ENCODE assay signal across 8 mouse cellular contexts in genomic region chr13:54758045-54758755, GRCm38 (mm10). TPM values are rescaled to one million over a fixed set of nuclear protein-coding genes. Genes with fewer than 3 reads are reported as not detected.
DNase-seq lines count a peak whose midpoint lies in the region; ATAC-seq lines count a peak whose summit lies in the region.

No protein-coding gene starts in this region.

- peak overlapping the region; percentile 96 for H3K27ac ChIP-seq in hindbrain, embryonic 14.5 days

- no peaks in the 10 kb centered on the region for H3K36me3 ChIP-seq in hindbrain, embryonic 14.5 days (replicated peaks; ENCODE audit: control insufficient read depth, insufficient read depth)

- ATAC-seq in hindbrain, embryonic 14.5 days (ENCODE audit: low FRiP score) = peak; percentile 84

- no peaks in the 10 kb centered on the region for H3K9me3 ChIP-seq in hindbrain, embryonic 14.5 days (ENCODE audit: control insufficient read depth, low read length)

- peak overlapping the region; percentile 81 for H3K4me2 ChIP-seq in hindbrain, embryonic 14.5 days (replicated peaks)

- H3K27me3 ChIP-seq in hindbrain, embryonic 14.5 days (ENCODE audit: control insufficient read depth, insufficient read depth, low read length) = peaks cover 15% of the 10 kb centered on the region; the same call in 1 of the 2 replicates

- H3K9ac ChIP-seq in hindbrain, embryonic 14.5 days = peak overlapping the region; percentile 59

- DNase-seq in ZHBTc4 (ENCODE audit: low read depth, low spot score) = peak; percentile 99
- DNase-seq in cerebellum, postnatal 36 days = peak; percentile 96 to 98
- peak; percentile 90 to 94 for DNase-seq in frontal cortex, postnatal 36 days (ENCODE audit: low spot score in 2 of 2)
- peak; percentile 91 for DNase-seq in hindbrain, embryonic 14.5 days (ENCODE audit: low spot score)
- DNase-seq in layer of hippocampus, postnatal 36 days = peak; percentile 85 to 90
- peak; percentile 69 for DNase-seq in lung, postnatal 14 days
- DNase-seq in ovary, postnatal 36 days (ENCODE audit: low spot score) = peak; percentile 80
- peak; percentile 75 for DNase-seq in thymus, postnatal 4 days

- under 1% methylated on average over 43 of the region's 43 CpGs for WGBS in hindbrain, embryonic 14.5 days

- H3K4me3 ChIP-seq in hindbrain, embryonic 14.5 days (replicated peaks; ENCODE audit: low read length) = peak overlapping the region; percentile 40

- H3K4me1 ChIP-seq in hindbrain, embryonic 14.5 days (replicated peaks; ENCODE audit: control insufficient read depth, insufficient read depth, low read length) = peaks cover 53% of the 10 kb centered on the region

RNA-seq across cellular contexts. Expression of gene Sncb, which starts 8.2 kb away (rescaled TPM):
- polyA plus RNA-seq in hindbrain, embryonic 14.5 days (2014; fragmentation: Nextera tagmentation; extraction: Ambion mirVana) = 78.0 and 103 TPM in 2 replicates
- 100 to 1,000 TPM; 602 to 611 TPM for total RNA-seq in layer of hippocampus, postnatal 36 days (2021)

RNA-seq across cellular contexts. Expression of gene Gprin1, which starts 8.5 kb away (rescaled TPM):
- 23.5 and 31.6 TPM in 2 replicates for polyA plus RNA-seq in hindbrain, embryonic 14.5 days (2014; fragmentation: Nextera tagmentation; extraction: Ambion mirVana)
- 100 to 1,000 TPM; 135 to 142 TPM for total RNA-seq in layer of hippocampus, postnatal 36 days (2021)

RNA-seq across cellular contexts. Expression of gene Eif4e1b, which starts 25.6 kb away (rescaled TPM):
- not detected in 2 replicates for polyA plus RNA-seq in hindbrain, embryonic 14.5 days (2014; fragmentation: Nextera tagmentation; extraction: Ambion mirVana)
- total RNA-seq in layer of hippocampus, postnatal 36 days (2021) = not detected

RNA-seq across cellular contexts. Expression of gene Tspan17, which starts 31.0 kb away (rescaled TPM):
- polyA plus RNA-seq in hindbrain, embryonic 14.5 days (2014; fragmentation: Nextera tagmentation; extraction: Ambion mirVana) = 72.8 and 74.1 TPM in 2 replicates
- total RNA-seq in layer of hippocampus, postnatal 36 days (2021) = 100 to 1,000 TPM in 1 of 2 experiments, 10 to 100 TPM in 1; 83.4 to 109 TPM

RNA-seq across cellular contexts. Expression of gene Cdhr2, which starts 56.9 kb away (rescaled TPM):
- 0.14 and 0.16 TPM in 2 replicates for polyA plus RNA-seq in hindbrain, embryonic 14.5 days (2014; fragmentation: Nextera tagmentation; extraction: Ambion mirVana)
- under 1 TPM in 1 of 2 experiments, not detected in 1; 0.22 TPM for total RNA-seq in layer of hippocampus, postnatal 36 days (2021)

Comparison
In these comparisons a context has a peak if more than half of its experiments do, and no peak if none do; other contexts are left out.
1. Peak in every context shown above with its lines: DNase-seq, ATAC-seq, H3K4me3 ChIP-seq and H3K27ac ChIP-seq.